ENCODE assay signal across 9 mouse cellular contexts in the genomic region with DNA sequence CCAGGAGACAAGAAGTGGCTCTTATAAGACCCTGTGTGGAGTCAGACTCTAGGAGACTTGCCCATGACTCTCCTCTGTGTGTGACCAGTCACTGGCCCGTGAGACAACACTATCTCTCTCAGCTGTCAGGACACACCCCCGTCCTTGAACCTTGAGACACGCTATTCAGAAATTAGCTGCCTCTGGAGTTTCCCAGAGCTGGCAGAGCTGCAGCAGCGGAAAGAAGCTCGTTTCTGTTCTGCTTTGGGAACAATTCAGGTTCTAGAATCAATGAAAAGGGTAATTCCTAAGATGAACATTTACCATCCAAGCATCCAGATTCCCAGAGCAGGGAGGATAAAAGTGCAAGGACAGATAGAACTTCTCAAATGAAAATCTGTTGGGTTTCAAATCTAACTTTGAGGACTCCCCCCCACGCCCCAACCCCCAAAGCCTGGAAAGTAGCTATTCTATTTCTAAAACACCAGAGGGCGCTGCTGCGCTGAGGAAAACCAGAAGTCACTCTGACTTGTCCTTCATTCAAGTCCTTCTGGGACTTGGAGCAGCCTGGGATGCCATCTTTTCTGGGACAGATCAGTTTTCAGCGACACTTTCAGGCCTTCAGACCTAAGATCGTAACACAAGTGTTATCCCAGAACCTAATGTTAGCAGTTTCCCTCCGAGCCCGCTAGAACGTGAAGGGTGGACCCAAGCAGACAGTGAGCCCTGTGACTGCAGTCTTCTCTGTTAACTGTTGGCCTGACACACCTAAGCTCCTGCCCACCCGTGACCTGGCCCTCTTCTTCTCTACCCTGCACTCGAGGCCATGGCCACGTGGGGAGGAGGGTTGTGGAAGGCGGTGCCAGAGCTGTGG. TPM values are rescaled to one million over a fixed set of nuclear protein-coding genes. Genes with fewer than 3 reads are reported as not detected.
DNase-seq lines count a peak whose midpoint lies in the region; ATAC-seq and TF ChIP-seq lines count a peak whose summit lies in the region.
"Had no signal": no experiment of that assay in that cellular context is flagged by ENCODE, and none has a peak within 500 bp of the region (broad histone marks: within the 10 kb centered on the region; RNA-seq: fewer than 3 reads in every experiment).

No protein-coding gene starts in this region.

- H3K9ac ChIP-seq in forebrain, postnatal 0 days = no peak overlapping the region
- H3K9ac ChIP-seq in forebrain, embryonic 16.5 days (replicated peaks; ENCODE audit: low read depth, low read length) = no peak overlapping the region
- no peak overlapping the region for H3K9ac ChIP-seq in heart, postnatal 0 days (replicated peaks; ENCODE audit: low read depth, low read length)
- H3K9ac ChIP-seq: neural tube, embryonic 12.5 days had no signal

- TF ChIP-seq POLR2A in cortical plate, adult 2 months (IDR thresholded peaks at IDR 0.05; ENCODE audit: extremely low read depth, insufficient read depth, low read length) = no peak

- ATAC-seq in forebrain, postnatal 0 days = peak; percentile 50
- ATAC-seq in forebrain, embryonic 16.5 days = no peak
- ATAC-seq in heart, postnatal 0 days (ENCODE audit: insufficient read depth, low read depth) = 0 out of 2 replicates have a peak, but pooled peaks have one; percentile 39

- H3K4me2 ChIP-seq in forebrain, postnatal 0 days (ENCODE audit: low read depth) = no peak overlapping the region
- H3K4me2 ChIP-seq in forebrain, embryonic 16.5 days (ENCODE audit: low read length) = no peak overlapping the region
- H3K4me2 ChIP-seq in heart, postnatal 0 days (ENCODE audit: low read depth, low read length) = no peak overlapping the region
- H3K4me2 ChIP-seq: neural tube, embryonic 12.5 days had no signal

- H3K4me3 ChIP-seq in forebrain, postnatal 0 days (ENCODE audit: low read depth, low read length) = no peak overlapping the region
- H3K4me3 ChIP-seq in forebrain, embryonic 16.5 days (replicated peaks; ENCODE audit: low read length) = no peak overlapping the region
- H3K4me3 ChIP-seq in cortical plate, adult 2 months (ENCODE audit: insufficient read depth, low read length) = no peak overlapping the region
- no peak overlapping the region for H3K4me3 ChIP-seq in heart, postnatal 0 days (ENCODE audit: low read depth, low read length)
- H3K4me3 ChIP-seq: neural tube, embryonic 12.5 days had no signal

- TF ChIP-seq CTCF in forebrain, postnatal 0 days (IDR thresholded peaks at IDR 0.05; ENCODE audit: low read depth) = peak; percentile 80
- TF ChIP-seq CTCF in cortical plate, adult 2 months (IDR thresholded peaks at IDR 0.05; ENCODE audit: extremely low read depth, insufficient read depth, low read length) = peak; percentile 76
- TF ChIP-seq CTCF in heart, postnatal 0 days (IDR thresholded peaks at IDR 0.05; ENCODE audit: low read depth) = peak; percentile 77

- DNase-seq in forebrain, postnatal 0 days = peak; percentile 80
- peak; percentile 56 to 60 for DNase-seq in adrenal gland, adult 18-20 months (ENCODE audit: low spot score in 2 of 2)
- peak; percentile 67 for DNase-seq in heart, postnatal 0 days (ENCODE audit: low spot score)
- peak; percentile 7 to 31 for DNase-seq in left cerebral cortex, adult 8-10 months (ENCODE audit: low spot score in 2 of 2)
- DNase-seq in naive thymus-derived CD4-positive, alpha-beta T cell, adult 2 months (ENCODE audit: low read depth) = peak; percentile 78
- DNase-seq in telencephalon, adult 2 months (ENCODE audit: low read depth, low spot score) = peak; percentile 27

- H3K9me3 ChIP-seq in forebrain, postnatal 0 days (ENCODE audit: low read length) = no peaks in the 10 kb centered on the region
- no peaks in the 10 kb centered on the region for H3K9me3 ChIP-seq in forebrain, embryonic 16.5 days (ENCODE audit: control insufficient read depth, low read length)
- no peaks in the 10 kb centered on the region for H3K9me3 ChIP-seq in heart, postnatal 0 days (replicated peaks; ENCODE audit: control insufficient read depth, low read length)
- H3K9me3 ChIP-seq: neural tube, embryonic 12.5 days had no signal

- no peaks in the 10 kb centered on the region for H3K27me3 ChIP-seq in forebrain, postnatal 0 days (ENCODE audit: insufficient read depth, low read length)
- H3K27me3 ChIP-seq in forebrain, embryonic 16.5 days (replicated peaks; ENCODE audit: control insufficient read depth, insufficient read depth, low read length) = no peaks in the 10 kb centered on the region
- H3K27me3 ChIP-seq in heart, postnatal 0 days (ENCODE audit: control insufficient read depth, insufficient read depth, low read length) = no peaks in the 10 kb centered on the region
- H3K27me3 ChIP-seq: neural tube, embryonic 12.5 days had no signal

- TF ChIP-seq EP300 in heart, postnatal 0 days (IDR thresholded peaks at IDR 0.05; ENCODE audit: low read depth) = no peak

- H3K36me3 ChIP-seq in forebrain, postnatal 0 days (ENCODE audit: insufficient read depth) = no peaks in the 10 kb centered on the region
- no peaks in the 10 kb centered on the region for H3K36me3 ChIP-seq in forebrain, embryonic 16.5 days (ENCODE audit: control insufficient read depth, insufficient read depth)
- no peaks in the 10 kb centered on the region for H3K36me3 ChIP-seq in heart, postnatal 0 days (replicated peaks; ENCODE audit: control insufficient read depth, insufficient read depth, low read length)
- H3K36me3 ChIP-seq: neural tube, embryonic 12.5 days had no signal

- H3K4me1 ChIP-seq in forebrain, postnatal 0 days (ENCODE audit: insufficient read depth) = no peaks in the 10 kb centered on the region
- H3K4me1 ChIP-seq in forebrain, embryonic 16.5 days (replicated peaks; ENCODE audit: control insufficient read depth, insufficient read depth, low read length) = no peaks in the 10 kb centered on the region
- no peaks in the 10 kb centered on the region for H3K4me1 ChIP-seq in cortical plate, adult 2 months (ENCODE audit: control insufficient read depth, insufficient read depth, low read length)
- no peaks in the 10 kb centered on the region for H3K4me1 ChIP-seq in heart, postnatal 0 days (ENCODE audit: control insufficient read depth, insufficient read depth)
- H3K4me1 ChIP-seq: neural tube, embryonic 12.5 days had no signal

- WGBS in forebrain, postnatal 0 days = 37% methylated on average over 17 of the region's 17 CpGs
- 35% methylated on average over 17 of the region's 17 CpGs for WGBS in forebrain, embryonic 16.5 days
- 24% methylated on average over 17 of the region's 17 CpGs for WGBS in heart, postnatal 0 days

- H3K27ac ChIP-seq in forebrain, postnatal 0 days (ENCODE audit: low read depth, low read length) = no peak overlapping the region
- no peak overlapping the region for H3K27ac ChIP-seq in forebrain, embryonic 16.5 days (ENCODE audit: low read length)
- H3K27ac ChIP-seq in cortical plate, adult 2 months (ENCODE audit: insufficient read depth, low read length) = no peak overlapping the region
- H3K27ac ChIP-seq in heart, postnatal 0 days (ENCODE audit: low read depth) = no peak overlapping the region; the same call in 1 of the 2 replicates
- H3K27ac ChIP-seq: neural tube, embryonic 12.5 days had no signal

RNA-seq across cellular contexts. Expression of a gene that starts 39.9 kb away (rescaled TPM):
- total RNA-seq in forebrain, postnatal 0 days (2014; rRNA removed) = 16.0 and 16.2 TPM in 2 replicates
- 12.9 and 13.4 TPM in 2 replicates for polyA plus RNA-seq in forebrain, postnatal 0 days (2015; fragmentation: Nextera tagmentation; extraction: Ambion mirVana)
- polyA plus RNA-seq in forebrain, embryonic 16.5 days (2015; fragmentation: Nextera tagmentation; extraction: Ambion mirVana) = 11.8 and 12.0 TPM in 2 replicates
- 10 to 100 TPM; 38.9 to 63.4 TPM for total RNA-seq in adrenal gland, adult 18-20 months (2021)
- 15.0 and 15.1 TPM in 2 replicates for polyA plus RNA-seq in cortical plate, adult 2 months (2012; rRNA removed)
- total RNA-seq in heart, postnatal 0 days (2014; rRNA removed; ENCODE audit: low replicate concordance) = 14.5 and 15.6 TPM in 2 replicates
- 13.3 and 14.5 TPM in 2 replicates for polyA plus RNA-seq in heart, postnatal 0 days (2015; fragmentation: Nextera tagmentation; extraction: Ambion mirVana)
- total RNA-seq in left cerebral cortex, adult 8-10 months (2022) = 10 to 100 TPM in 2 of 4 experiments, 1 to 10 TPM in 2; 8.9 to 14.0 (median 9.9) TPM

RNA-seq across cellular contexts. Expression of a gene that starts 48.8 kb away (rescaled TPM):
- total RNA-seq in forebrain, postnatal 0 days (2014; rRNA removed) = 3.3 and 5.1 TPM in 2 replicates
- polyA plus RNA-seq in forebrain, postnatal 0 days (2015; fragmentation: Nextera tagmentation; extraction: Ambion mirVana) = 2.4 and 4.8 TPM in 2 replicates
- polyA plus RNA-seq in forebrain, embryonic 16.5 days (2015; fragmentation: Nextera tagmentation; extraction: Ambion mirVana) = 1.3 and 2.1 TPM in 2 replicates
- total RNA-seq in adrenal gland, adult 18-20 months (2021) = 1 to 10 TPM; 3.5 to 6.5 TPM
- polyA plus RNA-seq in cortical plate, adult 2 months (2012; rRNA removed) = 2.6 and 2.9 TPM in 2 replicates
- total RNA-seq in heart, postnatal 0 days (2014; rRNA removed; ENCODE audit: low replicate concordance) = 1.9 and 3.2 TPM in 2 replicates
- 0.89 and 1.5 TPM in 2 replicates for polyA plus RNA-seq in heart, postnatal 0 days (2015; fragmentation: Nextera tagmentation; extraction: Ambion mirVana)
- 1 to 10 TPM; 1.7 to 3.0 (median 1.7) TPM for total RNA-seq in left cerebral cortex, adult 8-10 months (2022)

Comparison
In these comparisons a context has a peak if more than half of its experiments do, and no peak if none do; other contexts are left out.
1. DNase-seq: peak in every context shown above with its lines; median percentile 80 in forebrain, postnatal 0 days; 78 in naive thymus-derived CD4-positive, alpha-beta T cell, adult 2 months; 67 in heart, postnatal 0 days; 58 in adrenal gland, adult 18-20 months; 27 in telencephalon, adult 2 months; 19 in left cerebral cortex, adult 8-10 months.